Mouse (Mus musculus) stomach, postnatal 0 days (tissue): ENCODE results near the gene Gucd1.
"Not testable (repeated sequence)": the region's sequence is repeated elsewhere in the genome, so short reads cannot be mapped to it uniquely, and the experiment has no call there.

Experiments used
- CTCF ChIP-seq: IDR thresholded peaks from 2 replicates; pipeline ENCODE4 v1.5.1; 2016; ENCODE audit warnings: antibody characterized with exemption, low read depth, mild to moderate bottlenecking, moderate library complexity
- EP300 ChIP-seq: optimal IDR thresholded peaks from 2 replicates; pipeline ENCODE3; 2016; ENCODE audit warnings: antibody characterized with exemption

- TF ChIP-seq CTCF, EP300: not testable (repeated sequence)
Observed at GRCm38 (mm10) chr10:75344563-75344962, 173.2 kb downstream of the Gucd1 start.
